Mouse (Mus musculus): ENCODE measurements around the gene Dgcr6.

The Dgcr6 gene

GRCm38 (mm10) chr16:18083231-18083951 is 30.7 kb downstream of the Dgcr6 start:
- Histone ChIP-seq H3K27me3 (ENCODE audit: insufficient read depth, low read length) (peaks cover 12% of the 10 kb centered on the region; the same call in 1 of the 2 replicates), H3K4me1 (replicated peaks; ENCODE audit: low read depth, low read length) (peaks cover 68% of the 10 kb centered on the region), H3K9me3 (ENCODE audit: low read length) (no peaks in the 10 kb centered on the region), H3K4me3 (replicated peaks; ENCODE audit: low read length) (peak overlapping the region; percentile 14; the same call in 1 of the 2 replicates), H3K36me3 (ENCODE audit: insufficient read depth, low read length) (peaks cover 90% of the 10 kb centered on the region)
- no peak for TF ChIP-seq POU5F1 (IDR thresholded peaks at IDR 0.05; ENCODE audit: borderline replicate concordance, low read length)
- no peak for TF ChIP-seq NANOG (IDR thresholded peaks at IDR 0.05; ENCODE audit: borderline replicate concordance, low read length)
- TF ChIP-seq CTCF (conservative IDR thresholded peaks at IDR 0.05; ENCODE audit: low read length): no peak

GRCm38 (mm10) chr16:18084262-18084661 is 31.6 kb downstream of the Dgcr6 start:
- H3K4me1 ChIP-seq (replicated peaks; ENCODE audit: low read depth, low read length): peaks cover 68% of the 10 kb centered on the region
- TF ChIP-seq POU5F1 (IDR thresholded peaks at IDR 0.05; ENCODE audit: borderline replicate concordance, low read length) (no peak), CTCF (conservative IDR thresholded peaks at IDR 0.05; ENCODE audit: low read length) (no peak), NANOG (IDR thresholded peaks at IDR 0.05; ENCODE audit: borderline replicate concordance, low read length) (no peak)
- H3K36me3 ChIP-seq (ENCODE audit: insufficient read depth, low read length): peaks cover 82% of the 10 kb centered on the region
- H3K9me3 ChIP-seq (ENCODE audit: low read length): no peaks in the 10 kb centered on the region
- H3K4me3 ChIP-seq (replicated peaks; ENCODE audit: low read length): no peak overlapping the region
- peaks cover 13% of the 10 kb centered on the region; the same call in 1 of the 2 replicates for H3K27me3 ChIP-seq (ENCODE audit: insufficient read depth, low read length)

- 0 out of 2 replicates have a peak overlapping the region, but pooled peaks have one; percentile 98 for H3K4me3 ChIP-seq (replicated peaks; ENCODE audit: low read length)
- H3K9me3 ChIP-seq (ENCODE audit: low read length): no peaks in the 10 kb centered on the region
- H3K4me1 ChIP-seq (replicated peaks; ENCODE audit: low read depth, low read length): peaks cover 62% of the 10 kb centered on the region
- peaks cover 13% of the 10 kb centered on the region; the same call in 1 of the 2 replicates for H3K27me3 ChIP-seq (ENCODE audit: insufficient read depth, low read length)
- peaks cover 53% of the 10 kb centered on the region for H3K36me3 ChIP-seq (ENCODE audit: insufficient read depth, low read length)
- no peak for TF ChIP-seq POU5F1 (IDR thresholded peaks at IDR 0.05; ENCODE audit: borderline replicate concordance, low read length)
- TF ChIP-seq NANOG (IDR thresholded peaks at IDR 0.05; ENCODE audit: borderline replicate concordance, low read length): no peak
- no peak for TF ChIP-seq CTCF (conservative IDR thresholded peaks at IDR 0.05; ENCODE audit: low read length)
These were observed 34.4 kb downstream of the Dgcr6 start for GRCm38 (mm10) chr16:18087101-18087500.

GRCm38 (mm10) chr16:18096348-18096747 is 43.7 kb downstream of the Dgcr6 start:
- no peaks in the 10 kb centered on the region for H3K9me3 ChIP-seq (ENCODE audit: low read length)
- H3K4me3 ChIP-seq (replicated peaks; ENCODE audit: low read length): no peak overlapping the region
- TF ChIP-seq CTCF (conservative IDR thresholded peaks at IDR 0.05; ENCODE audit: low read length) (no peak), POU5F1 (IDR thresholded peaks at IDR 0.05; ENCODE audit: borderline replicate concordance, low read length) (no peak), NANOG (IDR thresholded peaks at IDR 0.05; ENCODE audit: borderline replicate concordance, low read length) (no peak)

GRCm38 (mm10) chr16:18102816-18103215 is 50.2 kb downstream of the Dgcr6 start:
- Histone ChIP-seq H3K27me3 (ENCODE audit: insufficient read depth, low read length) (peaks cover 6% of the 10 kb centered on the region; the same call in 1 of the 2 replicates), H3K4me1 (replicated peaks; ENCODE audit: low read depth, low read length) (peaks cover 25% of the 10 kb centered on the region), H3K4me3 (replicated peaks; ENCODE audit: low read length) (no peak overlapping the region), H3K9me3 (ENCODE audit: low read length) (no peaks in the 10 kb centered on the region), H3K36me3 (ENCODE audit: insufficient read depth, low read length) (no peaks in the 10 kb centered on the region)
- TF ChIP-seq NANOG (IDR thresholded peaks at IDR 0.05; ENCODE audit: borderline replicate concordance, low read length) (no peak), CTCF (conservative IDR thresholded peaks at IDR 0.05; ENCODE audit: low read length) (no peak), POU5F1 (IDR thresholded peaks at IDR 0.05; ENCODE audit: borderline replicate concordance, low read length) (no peak)

More at GRCm38 (mm10) chr16:18096348-18096747, 43.7 kb downstream of the Dgcr6 start:
- Histone ChIP-seq H3K4me1 (replicated peaks; ENCODE audit: low read depth, low read length) (no peaks in the 10 kb centered on the region), H3K27me3 (ENCODE audit: insufficient read depth, low read length) (peaks cover 12% of the 10 kb centered on the region; the same call in 1 of the 2 replicates), H3K36me3 (ENCODE audit: insufficient read depth, low read length) (no peaks in the 10 kb centered on the region)

GRCm38 (mm10) chr16:18103366-18103765 is 50.7 kb downstream of the Dgcr6 start:
- no peaks in the 10 kb centered on the region for H3K9me3 ChIP-seq (ENCODE audit: low read length)
- no peak overlapping the region for H3K4me3 ChIP-seq (replicated peaks; ENCODE audit: low read length)
- peaks cover 6% of the 10 kb centered on the region; the same call in 1 of the 2 replicates for H3K27me3 ChIP-seq (ENCODE audit: insufficient read depth, low read length)
- TF ChIP-seq POU5F1 (IDR thresholded peaks at IDR 0.05; ENCODE audit: borderline replicate concordance, low read length): no peak
- TF ChIP-seq NANOG (IDR thresholded peaks at IDR 0.05; ENCODE audit: borderline replicate concordance, low read length): no peak
- TF ChIP-seq CTCF (conservative IDR thresholded peaks at IDR 0.05; ENCODE audit: low read length): no peak
- no peaks in the 10 kb centered on the region for H3K36me3 ChIP-seq (ENCODE audit: insufficient read depth, low read length)
- H3K4me1 ChIP-seq (replicated peaks; ENCODE audit: low read depth, low read length): peaks cover 27% of the 10 kb centered on the region

- H3K4me3 ChIP-seq (replicated peaks; ENCODE audit: low read length): no peak overlapping the region
- TF ChIP-seq POU5F1 (IDR thresholded peaks at IDR 0.05; ENCODE audit: borderline replicate concordance, low read length) (no peak), CTCF (conservative IDR thresholded peaks at IDR 0.05; ENCODE audit: low read length) (no peak), NANOG (IDR thresholded peaks at IDR 0.05; ENCODE audit: borderline replicate concordance, low read length) (no peak)
- H3K4me1 ChIP-seq (replicated peaks; ENCODE audit: low read depth, low read length): peaks cover 27% of the 10 kb centered on the region
- no peaks in the 10 kb centered on the region for H3K36me3 ChIP-seq (ENCODE audit: insufficient read depth, low read length)
- 0 out of 2 replicates have a peak, but pooled peaks cover 3% of the 10 kb centered on the region for H3K27me3 ChIP-seq (ENCODE audit: insufficient read depth, low read length)
- no peaks in the 10 kb centered on the region for H3K9me3 ChIP-seq (ENCODE audit: low read length)
These were observed 51.1 kb downstream of the Dgcr6 start for GRCm38 (mm10) chr16:18103808-18104207.

- peaks cover 19% of the 10 kb centered on the region for H3K4me1 ChIP-seq (replicated peaks; ENCODE audit: low read depth, low read length)
- H3K36me3 ChIP-seq (ENCODE audit: insufficient read depth, low read length): no peaks in the 10 kb centered on the region
- peaks cover 10% of the 10 kb centered on the region; the same call in 1 of the 2 replicates for H3K27me3 ChIP-seq (ENCODE audit: insufficient read depth, low read length)
- H3K4me3 ChIP-seq (replicated peaks; ENCODE audit: low read length): no peak overlapping the region
- TF ChIP-seq CTCF (conservative IDR thresholded peaks at IDR 0.05; ENCODE audit: low read length) (peak; percentile 44), POU5F1 (IDR thresholded peaks at IDR 0.05; ENCODE audit: borderline replicate concordance, low read length) (no peak), NANOG (IDR thresholded peaks at IDR 0.05; ENCODE audit: borderline replicate concordance, low read length) (no peak)
- peaks cover 23% of the 10 kb centered on the region for H3K9me3 ChIP-seq (ENCODE audit: low read length)
These were observed 55.7 kb downstream of the Dgcr6 start for GRCm38 (mm10) chr16:18108221-18108966.
